Mouse (Mus musculus): Measurements from ENCODE around the gene Mamld1.

The Mamld1 gene

DNA sequence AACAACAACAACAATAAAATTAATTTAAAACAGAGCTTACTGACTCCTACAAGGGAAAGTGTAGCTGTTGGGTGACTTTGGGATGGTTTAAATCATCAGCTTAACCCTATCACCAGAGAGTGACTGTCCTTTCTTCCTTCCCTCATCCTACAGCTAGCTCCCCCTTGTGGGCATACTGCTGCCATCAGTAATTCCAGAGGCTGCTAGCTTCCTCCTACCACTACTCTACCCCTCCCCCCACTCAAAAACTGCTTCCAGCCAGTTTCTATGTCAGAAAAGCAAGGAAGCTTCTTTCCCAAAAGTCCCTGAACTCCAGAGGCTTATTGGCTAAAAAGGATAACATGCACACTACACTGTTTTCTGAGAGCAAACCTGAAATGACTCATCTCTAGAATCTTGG is 81.4 kb downstream of the Mamld1 start:
- DNase-seq (ENCODE audit: low read depth, low spot score) = peak; percentile 54

DNA sequence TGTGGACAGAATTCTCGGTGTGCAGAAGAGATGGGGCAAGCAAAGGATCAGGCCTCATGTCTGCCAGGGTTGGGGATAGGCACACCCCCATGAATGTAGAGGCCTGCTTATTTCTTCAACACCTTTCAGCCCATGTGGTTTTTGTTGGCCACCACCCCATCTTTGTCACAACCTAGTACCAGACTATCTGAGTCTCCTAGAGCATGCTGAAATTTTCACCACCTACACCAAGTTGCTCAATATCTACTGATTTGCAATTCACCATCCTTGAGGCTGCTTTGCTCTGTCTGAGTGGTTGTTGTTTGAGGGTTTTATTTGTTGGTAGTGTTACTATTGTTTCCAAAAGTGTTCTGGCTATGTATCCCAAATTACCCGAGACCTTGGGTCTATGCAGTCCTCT is 91.3 kb downstream of the Mamld1 start:
- peak; percentile 26 for DNase-seq (ENCODE audit: low read depth, low spot score)

DNA sequence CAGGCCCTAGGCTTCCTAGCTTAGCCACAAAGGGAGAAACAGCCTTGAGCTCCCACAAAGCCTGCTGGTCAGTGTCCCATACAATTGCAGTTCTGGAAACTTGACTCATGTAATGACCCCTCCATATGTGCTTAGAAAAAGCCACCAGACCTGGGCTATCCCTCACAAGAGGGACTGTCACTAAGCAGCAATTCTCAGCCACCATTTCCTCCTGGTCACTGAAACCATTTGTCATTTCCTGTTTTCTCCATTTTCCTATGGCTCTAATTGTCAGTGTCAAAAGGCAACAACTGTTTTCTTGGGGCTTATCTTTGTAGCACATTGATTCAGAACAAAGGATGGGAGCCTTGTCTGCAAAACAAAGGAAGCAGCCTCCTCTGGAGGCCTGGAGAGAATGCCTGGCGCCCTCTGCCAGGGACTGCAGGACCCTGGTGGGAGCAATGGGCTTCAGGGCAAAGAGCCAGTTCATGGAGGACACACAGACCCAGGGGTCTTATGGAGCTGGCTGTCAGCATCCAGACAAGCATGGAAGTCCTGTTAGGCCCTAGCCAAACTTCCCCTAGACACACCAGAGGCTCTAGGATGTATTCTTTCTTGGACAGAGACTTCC is 99.5 kb downstream of the Mamld1 start:
- no peak for DNase-seq (ENCODE audit: low read depth, low spot score)

DNA sequence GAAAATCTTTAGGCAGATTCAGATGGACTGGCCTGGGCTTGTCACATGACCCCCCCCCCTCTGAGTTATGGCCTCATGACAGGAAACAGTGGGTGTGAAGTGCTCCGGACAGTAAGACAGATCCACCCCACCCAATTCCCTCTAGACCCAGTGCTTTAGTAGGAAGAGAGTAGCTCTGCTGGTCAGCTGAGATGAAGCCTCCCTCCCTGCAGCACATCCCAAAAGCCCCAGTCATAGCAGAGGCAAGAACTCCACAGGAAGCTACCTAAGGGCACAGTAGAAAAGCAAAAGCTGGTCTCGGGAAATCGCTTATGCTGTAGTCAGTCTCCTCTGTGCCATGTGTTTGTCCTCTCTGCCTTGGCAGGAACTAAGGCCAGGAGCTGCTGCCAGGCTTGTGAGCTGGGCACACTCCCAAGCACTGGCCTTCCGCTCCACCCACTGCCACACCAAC is 100.5 kb downstream of the Mamld1 start:
- DNase-seq (ENCODE audit: low read depth, low spot score) = peak; percentile 94

DNA sequence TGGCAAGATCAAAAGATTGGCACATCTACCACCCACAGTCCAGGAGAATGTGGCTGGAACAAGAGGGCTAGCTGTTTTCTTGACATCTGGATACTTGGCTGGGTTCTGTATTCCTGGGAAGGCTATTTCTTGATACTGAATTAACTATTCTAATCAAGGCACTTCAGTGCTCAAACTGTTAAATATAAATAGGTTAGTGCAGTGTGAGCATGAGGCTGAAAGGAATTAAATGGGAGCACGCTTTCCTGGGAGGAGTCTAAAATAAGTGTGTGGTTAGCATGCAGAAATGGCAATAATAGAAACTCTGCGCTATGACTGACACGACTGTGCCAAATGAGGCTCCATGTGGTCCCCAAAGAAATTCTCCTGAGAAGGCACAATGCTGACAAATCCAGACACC is 131.5 kb downstream of the Mamld1 start:
- peak; percentile 22 for DNase-seq (ENCODE audit: low read depth, low spot score)

DNA sequence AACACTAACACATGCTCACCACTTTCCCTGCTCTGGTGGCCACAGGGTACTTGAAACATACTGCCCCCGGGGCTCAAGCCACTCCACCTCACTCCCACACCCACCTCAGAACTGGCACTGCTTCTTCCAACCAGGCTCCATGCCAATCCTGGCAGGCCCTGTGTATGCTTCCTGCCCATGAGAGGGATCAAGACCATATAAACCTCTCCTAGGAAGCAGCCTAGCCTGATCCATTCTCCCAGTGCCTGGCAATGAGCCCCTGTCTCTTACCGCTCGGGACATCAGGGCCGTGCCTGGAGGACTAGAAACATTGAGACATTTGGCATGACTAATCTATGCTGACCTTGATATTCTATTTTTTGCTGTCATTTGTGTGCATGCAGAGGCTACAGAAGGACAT is 133.6 kb downstream of the Mamld1 start:
- peak; percentile 45 for DNase-seq (ENCODE audit: low read depth, low spot score)

DNA sequence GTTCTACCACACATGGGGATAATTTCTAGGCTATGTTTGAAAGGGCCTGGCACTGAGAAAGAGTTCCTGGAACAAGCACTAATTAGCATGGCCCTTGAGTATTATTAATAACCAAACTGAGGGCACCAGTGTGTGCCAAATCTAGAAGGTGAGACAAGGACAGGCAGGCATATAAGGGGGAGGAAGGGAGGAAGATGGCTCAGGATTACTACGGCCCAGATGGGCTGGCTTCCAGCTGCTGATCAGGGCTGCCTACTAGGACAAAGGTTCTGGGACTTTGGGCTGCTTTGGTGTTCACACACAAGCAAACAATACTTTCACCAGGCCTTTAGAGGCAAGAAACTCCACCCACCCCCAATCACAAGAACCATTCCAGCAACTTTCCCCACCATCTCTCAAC is 136.3 kb downstream of the Mamld1 start:
- DNase-seq (ENCODE audit: low read depth, low spot score) = no peak

DNA sequence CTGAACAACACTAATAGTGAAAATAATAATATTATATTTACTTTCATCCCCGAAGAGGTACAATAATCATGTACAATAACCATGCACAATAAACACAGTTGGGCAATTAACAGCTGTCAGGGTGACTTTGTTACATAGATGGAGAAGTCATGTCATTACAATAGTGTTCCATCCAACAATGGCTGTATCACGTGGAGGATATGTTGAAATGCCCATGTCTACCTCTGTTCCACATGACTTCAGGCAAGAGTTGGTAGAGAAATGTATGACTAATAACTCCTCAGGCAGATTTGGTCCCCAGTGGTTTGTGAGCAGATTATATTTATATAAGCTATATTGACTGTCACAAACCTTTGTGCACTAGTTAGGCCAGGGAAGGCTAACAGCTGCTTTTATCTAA is 154.7 kb downstream of the Mamld1 start:
- DNase-seq (ENCODE audit: low read depth, low spot score) = no peak

Measured in brain, adult 2 months (tissue).